Mouse (Mus musculus) ES-Bruce4 (cell line): ENCODE data around the gene Fbxo40. TPM values are rescaled to one million over a fixed set of nuclear protein-coding genes. Genes with fewer than 3 reads are reported as not detected.

Experiments
- H3K27ac ChIP-seq: 2 replicates; pipeline ENCODE4 v1.5.1; 2012; ENCODE audit warnings: low read length, inconsistent platforms; ENCODE audit not compliant: insufficient read depth
- H3K27me3 ChIP-seq: 2 replicates; pipeline ENCODE4 v1.6.1; 2012; ENCODE audit warnings: mild to moderate bottlenecking, low read length, inconsistent platforms; ENCODE audit not compliant: control insufficient read depth, poor library complexity, insufficient read depth, severe bottlenecking
- H3K36me3 ChIP-seq: 2 replicates; pipeline ENCODE4 v1.6.1; 2012; ENCODE audit warnings: inconsistent platforms, mild to moderate bottlenecking, low read length, moderate library complexity; ENCODE audit not compliant: control insufficient read depth, poor library complexity, insufficient read depth, severe bottlenecking
- H3K4me1 ChIP-seq: one replicate; pipeline ENCODE4 v1.8.1; 2011; ENCODE audit warnings: low read length; ENCODE audit not compliant: control insufficient read depth, insufficient read depth
- H3K4me3 ChIP-seq: 2 replicates; pipeline ENCODE4 v1.5.1; 2011; ENCODE audit warnings: low read depth, mild to moderate bottlenecking, low read length
- H3K9ac ChIP-seq: 2 replicates; pipeline ENCODE4 v1.6.1; 2012; ENCODE audit warnings: low read depth, mild to moderate bottlenecking, inconsistent platforms; ENCODE audit not compliant: poor library complexity, severe bottlenecking
- H3K9me3 ChIP-seq: replicated peaks from 2 replicates; pipeline ENCODE4 v1.6.1; 2012; ENCODE audit warnings: mild to moderate bottlenecking, low read length, inconsistent platforms; ENCODE audit not compliant: control insufficient read depth, poor library complexity, insufficient read depth, severe bottlenecking
- CTCF ChIP-seq: IDR thresholded peaks from one replicate; pipeline ENCODE4 v1.8.1; 2011; ENCODE audit warnings: low read depth, low read length
- EP300 ChIP-seq: IDR thresholded peaks from 2 replicates; pipeline ENCODE4 v1.6.1; 2011; ENCODE audit warnings: low read depth, low read length; ENCODE audit not compliant: insufficient read depth
- POLR2A ChIP-seq: IDR thresholded peaks from one replicate; pipeline ENCODE4 v1.8.1; 2011; ENCODE audit warnings: low read length; ENCODE audit not compliant: insufficient read depth
- polyA plus RNA-seq: library from polyadenylated mRNA; stranded (reverse); fragments of >200 nt; gene quantifications from 2 replicates; pipeline ENCODE4 v1.2.4, GENCODE M21; 2011; ENCODE audit warnings: low read depth; ENCODE audit not compliant: missing spikeins, insufficient read depth, insufficient read length

Gene Fbxo40
- polyA plus RNA-seq, 1 experiment = not detected

DNA sequence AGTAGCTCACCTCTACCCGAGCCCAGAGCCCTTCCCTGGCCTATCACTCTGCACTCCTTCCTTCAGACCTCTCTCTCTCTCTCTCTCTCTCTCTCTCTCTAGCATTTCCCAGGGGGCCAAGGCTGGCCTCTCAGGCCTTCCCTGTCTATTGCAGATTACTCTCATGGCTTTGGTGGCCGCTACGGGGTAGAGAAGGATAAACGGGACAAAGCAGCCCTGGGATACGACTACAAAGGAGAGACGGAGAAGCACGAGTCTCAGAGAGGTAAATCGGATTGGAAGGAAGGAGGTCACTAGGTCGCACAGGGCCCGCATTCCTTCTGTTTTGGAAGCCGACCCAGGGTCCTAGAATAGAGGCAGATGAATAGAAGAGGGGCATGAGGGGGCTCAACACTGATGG lies 35.2 kb downstream of the Fbxo40 start:
- Histone ChIP-seq H3K4me1 (no peaks in the 10 kb centered on the region), H3K36me3 (no peaks in the 10 kb centered on the region), H3K27ac (no peak overlapping the region), H3K27me3 (no peaks in the 10 kb centered on the region), H3K9me3 (no peaks in the 10 kb centered on the region), H3K9ac (no peak overlapping the region), H3K4me3 (no peak overlapping the region)
- TF ChIP-seq POLR2A (no peak), EP300 (no peak), CTCF (no peak)

DNA sequence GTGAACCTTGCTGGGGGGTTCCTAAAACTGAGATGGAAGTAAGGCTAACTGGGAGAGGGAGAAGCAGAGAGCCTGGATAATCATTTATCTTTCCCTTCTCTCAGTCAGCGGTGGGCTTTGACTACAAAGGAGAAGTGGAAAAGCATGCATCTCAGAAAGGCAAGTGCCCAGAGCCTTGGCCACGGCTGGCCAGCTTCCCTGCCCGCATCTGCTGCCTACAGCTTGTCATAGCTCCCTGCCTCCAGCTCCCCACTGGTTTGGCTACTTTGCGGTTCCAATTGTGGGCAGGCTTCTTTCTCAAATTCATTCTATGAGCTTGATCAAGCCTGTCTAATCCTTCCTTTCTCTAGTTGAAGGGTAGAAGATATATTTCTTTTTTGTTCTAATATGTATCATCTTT lies 39.2 kb downstream of the Fbxo40 start:
- TF ChIP-seq CTCF (no peak), EP300 (no peak), POLR2A (no peak)
- no peaks in the 10 kb centered on the region for H3K4me1 ChIP-seq
- H3K9ac ChIP-seq = no peak overlapping the region
- no peaks in the 10 kb centered on the region for H3K9me3 ChIP-seq
- H3K27me3 ChIP-seq = no peaks in the 10 kb centered on the region
- H3K27ac ChIP-seq = no peak overlapping the region
- no peak overlapping the region for H3K4me3 ChIP-seq
- H3K36me3 ChIP-seq = no peaks in the 10 kb centered on the region

DNA sequence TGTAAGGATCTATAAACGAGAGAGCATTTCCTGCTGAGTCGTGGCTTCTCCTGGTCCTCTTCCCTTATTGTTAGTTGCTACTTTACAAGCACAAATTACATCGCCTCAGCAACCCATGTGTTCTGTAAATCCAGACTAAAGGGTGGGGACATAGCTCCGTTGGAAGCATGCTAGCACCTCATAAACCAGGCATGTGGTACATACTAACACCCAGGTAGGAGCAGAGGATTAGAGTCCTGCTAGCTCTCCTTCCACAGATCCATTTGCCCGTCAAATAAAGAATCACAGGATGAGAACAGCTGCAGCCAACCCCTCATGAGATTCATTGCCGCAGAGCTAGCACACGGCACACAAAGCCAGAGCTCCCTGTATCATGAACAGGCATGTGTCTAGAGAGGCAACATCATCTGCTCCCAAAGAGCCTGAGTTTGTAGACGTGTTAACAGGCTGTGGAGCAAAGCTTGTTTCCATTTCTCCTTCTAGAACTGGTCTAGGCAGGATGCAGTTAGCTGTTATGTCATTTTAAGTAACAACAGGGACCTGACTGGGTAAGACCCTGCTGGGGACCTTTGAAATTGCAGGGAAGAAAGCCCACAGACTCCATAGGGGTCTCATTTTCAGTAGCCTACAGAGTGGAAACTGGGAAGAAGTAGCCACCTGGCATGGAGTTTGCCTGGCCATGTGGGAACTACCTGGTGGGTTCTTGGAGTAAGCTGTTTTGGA lies 40.5 kb downstream of the Fbxo40 start:
- no peak overlapping the region for H3K9ac ChIP-seq
- H3K4me1 ChIP-seq = no peaks in the 10 kb centered on the region
- H3K27me3 ChIP-seq = no peaks in the 10 kb centered on the region
- no peaks in the 10 kb centered on the region for H3K9me3 ChIP-seq
- no peaks in the 10 kb centered on the region for H3K36me3 ChIP-seq
- H3K4me3 ChIP-seq = no peak overlapping the region
- TF ChIP-seq EP300 = no peak
- TF ChIP-seq POLR2A = no peak
- TF ChIP-seq CTCF = no peak
- H3K27ac ChIP-seq = no peak overlapping the region

DNA sequence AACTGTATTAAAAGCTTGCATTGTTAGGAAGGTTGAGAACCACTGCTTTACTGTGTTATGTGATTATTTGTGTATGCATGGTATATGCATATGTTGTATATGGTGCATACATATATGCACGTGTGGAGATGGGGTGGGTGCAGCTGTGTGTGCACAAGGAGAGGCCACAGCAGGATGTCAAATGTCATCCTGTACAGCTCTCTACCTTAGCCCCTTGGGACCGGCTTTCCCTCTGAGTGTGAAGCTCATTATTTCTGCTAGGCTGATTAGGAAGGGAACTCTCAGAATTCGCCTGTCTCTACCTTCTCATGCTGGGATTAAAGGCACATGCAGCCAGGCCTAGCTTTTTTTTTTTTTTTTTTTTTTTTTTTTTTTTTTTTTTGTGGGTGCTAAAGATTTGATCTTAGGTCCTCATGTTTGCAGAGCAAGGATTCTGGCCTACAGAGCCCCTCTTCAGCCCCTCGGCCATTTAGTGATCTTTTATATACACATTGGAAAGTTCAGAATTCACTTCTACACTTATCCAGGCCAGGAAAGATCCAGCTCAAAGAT lies 42.5 kb downstream of the Fbxo40 start:
- H3K36me3 ChIP-seq = no peaks in the 10 kb centered on the region
- H3K4me1 ChIP-seq = no peaks in the 10 kb centered on the region
- no peak overlapping the region for H3K4me3 ChIP-seq
- no peaks in the 10 kb centered on the region for H3K27me3 ChIP-seq
- TF ChIP-seq CTCF (no peak), EP300 (no peak), POLR2A (no peak)
- H3K9ac ChIP-seq = no peak overlapping the region
- no peaks in the 10 kb centered on the region for H3K9me3 ChIP-seq
- H3K27ac ChIP-seq = no peak overlapping the region

DNA sequence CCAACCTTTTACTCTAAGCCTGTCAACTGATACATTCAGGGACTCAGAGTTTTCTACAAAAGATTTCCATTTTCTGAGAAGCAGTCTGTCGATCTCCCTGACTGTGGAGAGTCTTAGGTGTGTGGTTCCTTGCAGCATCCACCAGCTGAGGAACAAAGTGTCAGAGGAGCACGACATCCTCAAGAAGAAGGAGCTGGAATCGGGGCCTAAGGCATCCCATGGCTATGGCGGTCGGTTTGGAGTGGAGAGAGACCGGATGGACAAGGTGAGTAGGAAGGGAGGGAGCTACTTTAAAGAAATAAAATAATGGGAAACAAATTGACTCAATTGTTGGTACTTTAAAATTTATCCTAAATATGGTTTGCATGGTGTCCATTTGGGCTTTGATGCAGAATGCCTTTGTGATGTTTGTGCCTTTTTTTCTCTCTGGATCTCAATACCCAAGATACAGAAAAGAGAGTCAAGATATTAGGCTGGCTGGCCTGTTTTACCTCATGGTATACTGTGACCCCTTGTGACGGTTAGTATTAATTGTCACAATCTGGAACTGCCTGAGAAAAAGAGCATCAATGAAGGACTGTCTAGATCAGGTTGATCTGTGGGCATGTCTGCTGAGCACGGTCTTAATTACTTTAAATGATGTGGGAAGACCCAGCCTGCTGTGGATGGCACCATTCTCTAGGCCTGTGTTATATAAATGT lies 43.7 kb downstream of the Fbxo40 start:
- no peaks in the 10 kb centered on the region for H3K27me3 ChIP-seq
- H3K27ac ChIP-seq = no peak overlapping the region
- no peaks in the 10 kb centered on the region for H3K9me3 ChIP-seq
- H3K4me1 ChIP-seq = no peaks in the 10 kb centered on the region
- no peaks in the 10 kb centered on the region for H3K36me3 ChIP-seq
- H3K4me3 ChIP-seq = no peak overlapping the region
- H3K9ac ChIP-seq = no peak overlapping the region
- TF ChIP-seq EP300 (no peak), POLR2A (no peak), CTCF (no peak)

DNA sequence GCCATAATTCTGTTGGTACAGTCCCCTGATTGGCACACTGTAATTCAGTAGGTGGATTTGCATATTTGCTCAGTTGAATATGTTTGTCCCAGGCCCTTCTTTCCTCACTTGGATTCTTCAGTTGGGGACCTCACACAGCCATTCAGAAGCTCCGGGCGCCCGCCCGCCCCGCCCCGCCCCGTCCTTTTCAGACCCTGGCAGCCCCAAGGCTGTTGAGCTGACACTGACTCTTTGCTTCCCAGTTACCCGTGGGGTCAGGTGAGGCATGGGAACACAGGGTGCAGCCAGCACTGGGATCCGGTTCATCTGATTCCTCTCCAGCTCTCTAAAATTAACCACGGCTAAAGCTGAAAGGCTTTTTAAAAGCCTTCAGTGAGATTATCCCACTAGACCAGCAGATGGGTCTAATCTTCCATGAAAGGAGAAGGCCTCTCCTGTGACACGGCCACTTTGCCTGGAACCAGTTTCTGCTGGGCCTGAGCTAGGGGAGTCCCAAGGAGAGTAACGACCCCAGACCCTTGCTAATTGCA lies 45.3 kb downstream of the Fbxo40 start:
- TF ChIP-seq EP300 (no peak), POLR2A (no peak), CTCF (no peak)

More for the DNA sequence above, 45.3 kb downstream of the Fbxo40 start:
- no peaks in the 10 kb centered on the region for H3K27me3 ChIP-seq
- H3K4me3 ChIP-seq = no peak overlapping the region
- H3K9ac ChIP-seq = no peak overlapping the region
- H3K9me3 ChIP-seq = no peaks in the 10 kb centered on the region
- H3K27ac ChIP-seq = no peak overlapping the region
- H3K4me1 ChIP-seq = no peaks in the 10 kb centered on the region
- no peaks in the 10 kb centered on the region for H3K36me3 ChIP-seq
